Mouse (Mus musculus) midbrain, postnatal 0 days (tissue): Measurements from ENCODE around the gene Cxcr4. TPM values are rescaled to one million over a fixed set of nuclear protein-coding genes. Genes with fewer than 3 reads are reported as not detected.
A peak's percentile ranks its signal among the peaks of the same experiment; 100 is the strongest.

Source experiments
- ATAC-seq: fragments of 200-750 bp; cut with Nextera tagmentation; 2 replicates; pipeline ENCODE4 v1.8.0; 2017; ENCODE audit warnings: moderate number of reproducible peaks, mild to moderate bottlenecking, moderate TSS enrichment, moderate library complexity; ENCODE audit not compliant: low FRiP score
- DNase-seq: peaks from one replicate; pipeline ENCODE4 v3.0.0-alpha.2; 2015; ENCODE audit warnings: low spot score
- H3K27ac ChIP-seq: fragments of 300-500 bp; sonication (generic); 2 replicates; pipeline ENCODE4 v1.5.1; 2014; ENCODE audit warnings: low read depth, mild to moderate bottlenecking, low read length, mixed read lengths
- H3K27me3 ChIP-seq: fragments of 300-500 bp; sonication (generic); 2 replicates; pipeline ENCODE4 v1.6.1; 2014; ENCODE audit warnings: low read length, control low read depth, mixed read lengths; ENCODE audit not compliant: insufficient read depth
- H3K36me3 ChIP-seq: fragments of 300-500 bp; sonication (generic); 2 replicates; pipeline ENCODE4 v1.6.1; 2014; ENCODE audit warnings: low read length, control low read depth, mixed read lengths; ENCODE audit not compliant: insufficient read depth
- H3K4me1 ChIP-seq: fragments of 300-500 bp; sonication (generic); 2 replicates; pipeline ENCODE4 v1.6.1; 2014; ENCODE audit warnings: mild to moderate bottlenecking, control low read depth, antibody characterized with exemption, low read length, mixed read lengths; ENCODE audit not compliant: insufficient read depth
- H3K4me2 ChIP-seq: fragments of 300-500 bp; sonication (generic); 2 replicates; pipeline ENCODE4 v1.6.1; 2014; ENCODE audit warnings: low read depth, mild to moderate bottlenecking, low read length, mixed read lengths; ENCODE audit not compliant: poor library complexity, severe bottlenecking
- H3K4me3 ChIP-seq: fragments of 300-500 bp; sonication (generic); 2 replicates; pipeline ENCODE4 v1.5.1; 2014; ENCODE audit warnings: low read depth, mild to moderate bottlenecking, low read length, moderate library complexity
- H3K9ac ChIP-seq: fragments of 300-500 bp; sonication (generic); replicated peaks from 2 replicates; pipeline ENCODE4 v1.6.1; 2014; ENCODE audit warnings: mild to moderate bottlenecking, low read length, moderate library complexity, mixed read lengths; ENCODE audit not compliant: poor library complexity, severe bottlenecking
- H3K9me3 ChIP-seq: fragments of 300-500 bp; sonication (generic); 2 replicates; pipeline ENCODE4 v1.6.1; 2016; ENCODE audit warnings: low read length, control low read depth
- CTCF ChIP-seq: IDR thresholded peaks from 2 replicates; pipeline ENCODE4 v1.5.1; 2016; ENCODE audit warnings: antibody characterized with exemption, mild to moderate bottlenecking
- WGBS: fragments of 180-500 bp; shearing (Covaris S2); extraction: QIAGEN DNeasy Blood & Tissue Kit; methylation state at CpG from one replicate; pipeline ENCODE4 v1.1.7; 2014; 5-methylcytosine and 5-hydroxymethylcytosine counted together
- polyA plus RNA-seq: library from polyadenylated mRNA; unstranded; fragments of >200 nt; fragmentation: Nextera tagmentation; extraction: Ambion mirVana; gene quantifications from 2 replicates; pipeline ENCODE4 v1.2.1, GENCODE M21; 2015
- total RNA-seq: library from RNA; depleted of rRNA; stranded (reverse); fragments of >200 nt; gene quantifications from 2 replicates; pipeline ENCODE4 v1.2.3, GENCODE M21; 2014; rRNA removed

The Cxcr4 gene
- total and polyA plus RNA-seq, 2 experiments from 2014 or later = 1.7 to 28.5 TPM

GRCm38 (mm10) chr1:128543137-128543536 is 49.0 kb downstream of the Cxcr4 start:
- DNase-seq = no peak
- no peak for TF ChIP-seq CTCF

DNA sequence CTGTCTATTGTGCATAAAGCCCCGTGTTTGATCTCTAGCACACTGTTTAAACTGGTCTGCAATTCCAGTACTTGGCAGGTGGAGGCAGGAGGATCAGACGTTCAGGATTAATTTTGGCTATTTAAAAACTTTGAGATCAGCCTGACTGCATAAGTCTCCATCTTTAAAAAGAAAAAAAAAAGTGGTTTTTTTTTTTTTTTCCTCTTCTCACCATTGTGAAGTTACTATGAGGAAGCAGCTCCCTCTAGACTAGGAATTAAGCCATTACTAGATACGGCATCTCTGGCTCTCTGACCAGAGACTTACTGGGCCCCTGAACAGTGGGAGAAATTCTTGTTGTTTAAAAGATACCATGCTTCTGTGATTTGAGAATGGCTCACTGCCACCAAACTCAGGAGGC is 49.5 kb downstream of the Cxcr4 start:
- Histone ChIP-seq H3K27me3 (no peaks in the 10 kb centered on the region), H3K4me3 (no peak overlapping the region), H3K27ac (no peak overlapping the region), H3K4me2 (no peak overlapping the region), H3K9ac (no peak overlapping the region), H3K9me3 (no peaks in the 10 kb centered on the region), H3K4me1 (no peaks in the 10 kb centered on the region; the same call in 1 of the 2 replicates), H3K36me3 (no peaks in the 10 kb centered on the region)
- WGBS = 59% methylated on average over 3 of the region's 3 CpGs
- no peak for TF ChIP-seq CTCF
- no peak for ATAC-seq
- no peak for DNase-seq

More at GRCm38 (mm10) chr1:128543137-128543536, 49.0 kb downstream of the Cxcr4 start:
- WGBS = 78% methylated on average over 2 of the region's 2 CpGs
- Histone ChIP-seq H3K4me2 (no peak overlapping the region), H3K4me1 (no peaks in the 10 kb centered on the region; the same call in 1 of the 2 replicates), H3K27me3 (no peaks in the 10 kb centered on the region), H3K9me3 (no peaks in the 10 kb centered on the region), H3K9ac (no peak overlapping the region), H3K36me3 (no peaks in the 10 kb centered on the region), H3K27ac (no peak overlapping the region), H3K4me3 (no peak overlapping the region)
- ATAC-seq = no peak

DNA sequence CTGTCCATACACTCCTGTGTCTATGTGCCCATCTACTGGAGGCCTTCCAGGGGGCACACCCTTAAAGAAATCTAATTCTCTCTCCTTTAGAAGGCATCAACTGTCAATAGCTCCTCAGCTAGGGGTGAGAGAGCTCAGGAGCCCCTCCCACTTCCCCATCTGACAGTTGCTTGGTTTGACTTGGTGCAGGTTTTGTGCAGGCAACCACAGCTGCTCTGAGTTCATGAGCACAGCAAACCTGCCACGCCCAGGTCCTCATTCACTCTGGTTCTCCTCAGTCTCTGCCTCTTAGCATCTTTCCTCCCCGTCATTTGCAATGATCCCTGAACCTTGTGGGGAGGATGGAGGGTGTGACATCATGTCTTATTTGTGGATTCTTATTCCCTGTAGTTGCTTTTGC is 51.9 kb downstream of the Cxcr4 start:
- H3K27ac ChIP-seq = no peak overlapping the region
- no peak for DNase-seq

DNA sequence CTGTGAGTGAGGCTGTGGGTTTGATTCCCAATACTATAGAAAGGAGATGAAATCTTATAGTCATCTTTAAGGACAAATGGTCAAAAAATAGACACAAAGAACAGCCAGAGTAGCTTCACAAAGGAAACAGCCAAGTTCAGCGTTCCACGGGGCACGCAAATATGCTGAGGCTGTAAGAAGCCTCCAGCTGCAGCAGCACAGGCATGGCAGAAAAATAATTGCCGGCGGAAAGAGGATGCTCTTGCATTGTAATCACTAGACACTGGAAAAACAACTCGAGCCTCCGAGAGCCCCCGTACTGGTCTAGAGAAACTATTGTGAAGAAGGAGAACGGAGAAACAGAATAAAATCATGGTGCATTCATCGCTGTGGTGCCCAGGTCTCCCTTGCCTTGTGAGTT is 52.5 kb downstream of the Cxcr4 start:
- no peak overlapping the region for H3K4me2 ChIP-seq
- TF ChIP-seq CTCF = no peak
- ATAC-seq = no peak

More for the DNA sequence above, 51.9 kb downstream of the Cxcr4 start:
- Histone ChIP-seq H3K27me3 (no peaks in the 10 kb centered on the region), H3K9ac (no peak overlapping the region), H3K4me1 (no peaks in the 10 kb centered on the region; the same call in 1 of the 2 replicates), H3K36me3 (no peaks in the 10 kb centered on the region), H3K9me3 (no peaks in the 10 kb centered on the region), H3K4me3 (no peak overlapping the region), H3K4me2 (no peak overlapping the region)
- WGBS = 80% methylated on average over 2 of the region's 2 CpGs
- ATAC-seq = no peak
- no peak for TF ChIP-seq CTCF

More for the DNA sequence above, 52.5 kb downstream of the Cxcr4 start:
- 29% methylated on average over 10 of the region's 10 CpGs for WGBS
- H3K4me3 ChIP-seq = no peak overlapping the region
- no peaks in the 10 kb centered on the region; the same call in 1 of the 2 replicates for H3K4me1 ChIP-seq
- no peaks in the 10 kb centered on the region for H3K9me3 ChIP-seq
- H3K27me3 ChIP-seq = no peaks in the 10 kb centered on the region
- H3K36me3 ChIP-seq = no peaks in the 10 kb centered on the region
- DNase-seq = peak; percentile 34
- H3K27ac ChIP-seq = peak overlapping the region; percentile 43; the same call in 1 of the 2 replicates
- H3K9ac ChIP-seq = no peak overlapping the region

Other genes with a start within 250 kb of the Cxcr4 start
- 36.3 and 37.3 TPM in 2 replicates for gene Mcm6, start 232.6 kb downstream of the Cxcr4 start, total RNA-seq
- gene Mcm6, start 232.6 kb downstream of the Cxcr4 start, polyA plus RNA-seq = 31.1 and 31.9 TPM in 2 replicates
- 53.6 and 62.6 TPM in 2 replicates for gene Dars, start 174.9 kb downstream of the Cxcr4 start, total RNA-seq
- 104 and 105 TPM in 2 replicates for gene Dars, start 174.9 kb downstream of the Cxcr4 start, polyA plus RNA-seq